Mouse (Mus musculus) ES-Bruce4 (cell line): ENCODE data around the gene Zfp992.
"Not testable (repeated sequence)": the region's sequence is repeated elsewhere in the genome, so short reads cannot be mapped to it uniquely, and the experiment has no call there.

Source experiments
- CTCF ChIP-seq: IDR thresholded peaks from one replicate; pipeline ENCODE4 v1.8.1; 2011; ENCODE audit warnings: low read depth, low read length
- EP300 ChIP-seq: IDR thresholded peaks from 2 replicates; pipeline ENCODE4 v1.6.1; 2011; ENCODE audit warnings: low read depth, low read length; ENCODE audit not compliant: insufficient read depth

DNA sequence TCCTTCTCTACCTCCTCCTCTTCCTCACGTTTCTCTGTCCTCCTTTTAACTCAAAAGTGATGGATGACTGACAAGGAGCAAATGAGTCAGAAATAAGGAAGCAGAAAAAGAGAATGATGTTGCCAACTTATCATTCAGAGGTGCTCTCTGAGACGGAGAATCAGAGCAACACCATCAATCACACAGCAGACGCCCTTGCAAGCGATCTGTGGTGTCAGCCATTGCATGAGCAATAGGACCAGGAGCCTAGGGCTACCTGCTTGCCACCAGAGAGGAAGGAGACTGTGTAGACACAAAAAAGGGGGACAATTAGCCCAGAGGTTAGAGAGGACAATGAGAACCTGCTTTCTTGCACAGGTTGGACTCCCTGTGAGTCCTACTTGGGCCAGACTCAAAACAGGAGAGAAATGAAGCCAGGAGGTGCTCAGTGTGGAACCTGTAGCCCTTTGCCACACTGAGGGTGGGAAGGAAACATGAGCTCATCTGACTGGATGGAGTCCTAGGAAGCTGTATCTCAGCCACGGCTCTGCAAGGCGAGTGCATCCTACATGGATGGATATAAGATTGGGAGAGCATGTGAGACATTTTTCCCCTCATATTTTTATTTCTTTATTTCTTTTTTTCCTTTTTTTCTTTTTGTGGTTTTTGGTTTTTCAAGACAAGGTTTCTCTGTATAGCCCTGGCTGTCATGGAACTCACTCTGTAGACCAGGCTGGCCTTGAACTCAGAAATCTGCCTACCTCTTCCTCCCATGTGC is 36.5 kb downstream of the Zfp992 start:
- TF ChIP-seq EP300, CTCF: not testable (repeated sequence)
